Mouse (Mus musculus) MEL (cell line): Measurements from ENCODE around the gene Gm20388.

ENCODE experiments used
- CTCF ChIP-seq, 3 experiments: IDR thresholded peaks in 2 of 3; conservative IDR thresholded peaks in 1 of 3; 2 replicates each; pipeline ENCODE4 v1.5.1; 2011 to 2012; ENCODE audit warnings: low read length in 3 of 3, low read depth in 2 of 3, mild to moderate bottlenecking in 2 of 3, improper control_type of control experiment in 1 of 3, inconsistent platforms in 1 of 3, mixed read lengths in 1 of 3, moderate library complexity in 1 of 3; ENCODE audit not compliant: control insufficient read depth in 1 of 3, insufficient read depth in 1 of 3, poor library complexity in 1 of 3, severe bottlenecking in 1 of 3
- EP300 ChIP-seq, 2 experiments: IDR thresholded peaks; 2 replicates each; pipeline ENCODE4 v1.6.1; 2011; ENCODE audit warnings: improper control_type of control experiment in 2 of 2, low read length in 2 of 2, low read depth in 1 of 2, mild to moderate bottlenecking in 1 of 2
- MAX ChIP-seq: IDR thresholded peaks from 2 replicates; pipeline ENCODE4 v1.6.1; 2011; ENCODE audit warnings: low read length, improper control_type of control experiment
- NRF1 ChIP-seq: IDR thresholded peaks from 2 replicates; pipeline ENCODE4 v1.6.1; 2014; ENCODE audit warnings: low read depth, mild to moderate bottlenecking, inconsistent platforms, low read length, improper control_type of control experiment, moderate library complexity; ENCODE audit not compliant: poor library complexity, insufficient read depth, severe bottlenecking
- POLR2A ChIP-seq, 2 experiments: IDR thresholded peaks; 2 replicates each; pipeline ENCODE4 v1.6.1; 2011 to 2012; ENCODE audit warnings: low read length in 2 of 2, mild to moderate bottlenecking in 2 of 2, control low read depth in 1 of 2, improper control_type of control experiment in 1 of 2, low read depth in 1 of 2, moderate library complexity in 1 of 2; ENCODE audit not compliant: control insufficient read depth in 1 of 2, insufficient read depth in 1 of 2, poor library complexity in 1 of 2
- RCOR1 ChIP-seq: IDR thresholded peaks from 2 replicates; pipeline ENCODE4 v1.6.1; 2012; ENCODE audit warnings: low read depth, mild to moderate bottlenecking, inconsistent platforms, low read length, improper control_type of control experiment
- TBP ChIP-seq: IDR thresholded peaks from 2 replicates; pipeline ENCODE4 v1.8.0; 2011; ENCODE audit warnings: low read depth, low read length, improper control_type of control experiment

DNA sequence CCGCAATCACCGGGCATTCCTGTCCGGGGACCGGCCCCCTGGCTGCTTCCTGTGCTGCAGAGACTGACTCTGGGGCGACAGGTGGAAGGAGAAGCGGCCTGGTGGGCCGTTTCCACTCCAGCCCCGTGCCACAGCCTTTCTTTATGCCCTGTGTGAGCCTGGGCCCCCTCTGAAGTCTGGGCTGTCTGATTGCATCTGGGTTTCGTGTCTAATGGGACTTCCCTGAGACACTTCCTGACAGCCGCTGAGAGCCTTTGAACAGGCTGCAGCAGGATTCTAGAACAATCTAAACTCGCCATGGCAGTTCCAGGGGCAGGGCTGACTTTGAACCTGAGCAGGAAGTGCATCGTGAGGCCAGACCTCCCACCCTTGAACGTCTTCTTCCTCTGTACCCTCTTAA is 1066.5 kb downstream of the Gm20388 start:
- TF ChIP-seq CTCF (IDR thresholded peaks at IDR 0.05 in 2 of 3, conservative IDR thresholded peaks at IDR 0.05 in 1 of 3; ENCODE audit: control insufficient read depth in 1 of 3, insufficient read depth in 1 of 3, low read depth in 2 of 3, low read length in 3 of 3, poor library complexity in 1 of 3, severe bottlenecking in 1 of 3) (no peak), NRF1 (no peak), TBP (no peak), MAX (no peak), POLR2A (IDR thresholded peaks at IDR 0.05; ENCODE audit: control insufficient read depth in 1 of 2, insufficient read depth in 1 of 2, low read depth in 1 of 2, low read length in 2 of 2, poor library complexity in 1 of 2) (no peak), RCOR1 (no peak), EP300 (IDR thresholded peaks at IDR 0.05; ENCODE audit: low read depth in 1 of 2, low read length in 2 of 2) (no peak)
